Mouse (Mus musculus): ENCODE measurements at regions not wholly inside any gene's neighbourhood (a gene's known extent, or its start where the extent isn't known, plus 50 kb on each side); places are given as distances from the start of the nearest gene placed in this dataset.

DNA sequence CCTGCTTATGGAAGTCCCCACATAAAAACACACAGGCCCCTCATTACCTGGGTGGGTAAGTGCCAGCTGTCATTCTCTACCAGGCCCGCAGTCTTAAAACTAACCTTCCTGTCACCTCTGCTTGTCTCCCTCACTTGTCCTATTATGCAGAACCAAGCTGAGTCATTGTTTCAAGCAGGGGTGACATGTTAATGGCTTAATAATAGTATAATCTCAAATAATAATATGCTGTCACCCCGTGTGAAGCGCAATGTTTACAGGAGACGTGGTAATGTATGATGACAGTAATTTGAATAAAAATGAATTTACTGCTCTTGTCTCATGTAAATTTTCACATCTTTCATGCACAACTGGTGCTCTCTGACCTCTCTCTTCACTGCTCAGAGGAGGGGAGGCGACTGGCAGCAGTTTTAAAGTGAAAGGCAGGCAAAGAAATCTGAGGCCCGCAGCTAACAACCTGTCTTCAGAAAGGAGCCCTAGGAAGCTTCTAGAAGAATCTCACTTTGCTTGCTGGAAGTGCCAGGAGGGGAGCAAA, 357.2 kb upstream of the Mki67 start:
- ATAC-seq (replicated peaks; ENCODE audit: low read depth, poor library complexity, severe bottlenecking) = no peak

DNA sequence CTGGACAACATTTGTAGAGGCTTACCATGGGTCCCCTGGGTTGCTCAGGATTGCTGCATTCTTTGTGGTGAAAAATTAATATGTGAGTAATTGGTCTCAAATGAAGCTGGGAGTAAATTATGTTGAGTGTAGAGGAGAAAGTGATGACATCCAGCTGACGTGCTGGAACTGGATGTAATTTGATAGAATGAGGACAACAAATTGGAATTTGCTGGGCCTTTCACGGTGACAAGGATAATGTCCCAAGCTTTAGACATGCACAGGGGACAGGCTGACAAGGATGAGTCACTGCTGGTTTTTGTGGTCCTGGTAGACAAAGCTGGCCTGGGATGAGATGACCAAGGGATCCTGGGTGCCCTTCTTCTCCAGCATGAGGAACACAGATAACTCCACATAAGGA, 357.9 kb upstream of the Mki67 start:
- no peak for ATAC-seq (replicated peaks; ENCODE audit: low read depth, poor library complexity, severe bottlenecking)

DNA sequence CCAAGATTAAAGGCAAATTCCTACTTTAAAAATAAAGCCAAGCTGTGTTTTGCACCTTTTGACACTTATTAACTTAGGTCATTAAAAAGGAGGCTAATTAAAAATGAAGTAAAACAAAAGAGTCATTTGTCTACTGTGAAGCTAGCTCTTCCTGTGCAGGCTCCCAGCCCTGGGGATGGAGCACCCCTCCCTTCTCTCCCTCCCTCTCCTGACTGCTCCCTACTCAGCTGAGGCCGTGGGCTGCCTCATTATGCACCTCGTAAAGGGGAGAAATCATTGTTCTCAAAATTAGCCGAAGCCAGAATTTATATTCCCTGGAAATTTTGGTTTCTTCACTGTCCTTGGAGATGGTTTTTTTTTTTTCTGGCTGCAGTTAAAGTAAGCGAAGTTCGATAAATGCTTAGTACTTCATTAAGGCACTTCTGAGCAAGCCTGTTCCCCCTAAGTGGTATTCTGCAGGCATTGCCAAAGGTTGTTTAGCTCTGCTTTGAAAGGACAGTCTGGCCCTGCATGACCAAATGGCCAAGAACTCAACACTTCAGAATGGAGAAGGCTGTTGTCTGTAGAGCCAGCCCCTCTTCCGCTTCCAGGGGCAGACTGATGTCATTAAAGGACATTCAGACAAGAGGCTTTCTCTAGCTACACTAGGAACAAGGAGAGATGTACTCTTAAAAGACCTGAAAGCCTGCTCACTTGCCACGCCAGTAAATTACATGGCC, 365.5 kb upstream of the Mki67 start:
- ATAC-seq (replicated peaks; ENCODE audit: low read depth, poor library complexity, severe bottlenecking) = no peak

DNA sequence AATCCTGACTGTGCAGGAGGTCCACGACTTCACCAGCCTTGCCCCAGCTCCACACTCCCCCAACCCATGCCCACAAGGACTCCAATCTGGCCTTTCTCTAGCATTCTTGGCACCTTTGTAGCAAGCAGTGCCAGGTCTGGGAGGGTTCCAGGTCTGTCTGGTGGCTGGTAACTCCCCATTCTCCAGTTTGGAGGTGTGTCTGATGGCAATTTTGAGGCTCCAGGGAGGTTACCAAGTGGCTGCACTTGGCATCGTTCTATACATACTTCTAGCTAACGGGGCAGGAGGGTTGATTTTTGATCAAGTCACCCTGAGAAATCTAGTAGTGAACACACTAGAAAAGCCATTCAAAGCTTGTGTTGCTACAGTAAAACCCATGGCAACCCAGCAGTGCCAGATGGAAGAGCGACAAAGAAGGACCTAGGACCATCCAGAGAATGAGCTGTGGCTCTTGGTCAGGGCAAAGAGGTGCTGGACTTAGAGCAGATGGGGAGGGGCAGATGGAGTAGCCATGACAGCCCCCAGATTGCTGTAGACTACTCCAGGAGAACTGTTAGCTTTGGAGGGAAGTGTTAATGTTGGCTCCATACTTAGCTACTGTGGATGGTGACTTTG, 366.2 kb upstream of the Mki67 start:
- ATAC-seq (replicated peaks; ENCODE audit: low read depth, poor library complexity, severe bottlenecking) = no peak

DNA sequence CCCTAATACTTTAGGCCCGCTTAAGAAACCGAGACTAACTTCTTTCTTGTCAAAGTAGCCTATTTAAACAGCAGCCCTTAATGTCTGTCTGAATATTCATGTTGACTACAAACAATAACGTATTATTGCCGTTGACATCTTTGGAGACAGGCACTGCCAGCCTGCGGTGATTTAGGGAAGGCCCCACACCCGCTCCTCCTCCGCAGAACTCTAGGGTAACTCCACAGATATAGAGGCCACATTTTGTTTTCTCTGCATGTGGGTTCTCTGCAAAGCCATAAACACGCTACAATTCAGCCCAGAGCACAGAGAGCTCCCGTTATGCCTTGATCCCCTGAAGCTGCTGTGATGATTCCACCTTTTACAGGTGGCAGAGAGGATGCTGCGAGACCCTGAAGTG, 366.8 kb upstream of the Mki67 start:
- no peak for ATAC-seq (replicated peaks; ENCODE audit: low read depth, poor library complexity, severe bottlenecking)

DNA sequence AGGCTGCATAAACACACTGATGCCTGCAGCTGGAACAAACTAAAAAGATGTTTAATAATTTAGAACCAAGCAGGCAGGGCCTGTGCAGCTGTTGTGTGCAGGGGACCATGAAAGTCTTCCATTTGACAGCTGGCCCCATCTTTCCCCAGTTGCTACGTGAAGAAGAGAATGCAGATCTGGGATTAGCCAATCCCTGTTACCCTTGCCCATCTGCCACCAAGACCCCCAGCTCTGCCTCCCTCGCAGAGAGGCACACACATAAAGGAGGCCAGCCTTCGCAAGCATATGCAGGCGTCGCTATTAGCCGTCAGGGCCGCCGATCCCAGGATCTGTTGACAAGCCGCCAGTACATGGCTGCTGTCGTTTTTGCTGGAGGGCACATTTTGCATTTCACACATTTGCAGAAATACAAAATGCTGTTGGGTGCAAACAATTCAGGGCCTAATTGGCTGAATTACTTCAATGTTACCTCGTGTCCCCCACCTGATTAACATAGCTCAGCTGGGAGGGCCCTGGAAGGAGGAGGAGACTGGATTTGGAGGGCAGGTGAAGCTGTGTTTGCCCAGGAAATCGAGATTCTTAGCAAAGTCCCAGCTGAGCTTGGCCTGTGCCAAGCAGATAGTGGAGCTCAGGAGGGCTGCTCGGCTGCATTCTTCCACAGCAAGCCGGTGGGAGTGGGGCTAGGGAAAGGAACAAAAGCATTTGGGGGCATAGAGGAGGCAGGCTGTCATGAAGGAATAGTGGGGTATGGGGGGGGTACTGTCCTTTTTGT, 367.6 kb upstream of the Mki67 start:
- no peak for ATAC-seq (replicated peaks; ENCODE audit: low read depth, poor library complexity, severe bottlenecking)

DNA sequence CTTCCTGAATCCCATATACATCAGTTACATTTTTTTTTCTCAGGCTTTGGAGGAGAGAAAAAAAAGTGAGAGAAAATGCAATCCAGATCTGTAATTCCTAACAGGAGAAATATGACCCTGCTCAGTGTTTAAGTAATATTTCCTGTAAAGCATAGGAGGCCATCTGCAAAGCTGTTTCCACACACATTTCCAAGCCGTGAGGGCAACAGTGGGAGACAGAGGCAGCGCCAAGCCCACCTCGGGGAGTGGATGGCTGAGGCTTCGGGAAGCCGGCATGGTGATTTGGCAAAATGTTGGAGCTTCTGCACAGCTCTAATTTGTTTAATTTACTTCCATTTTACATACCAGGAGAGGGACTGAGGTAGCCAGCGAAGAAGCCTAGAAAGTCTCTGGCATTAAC, 372.6 kb upstream of the Mki67 start:
- no peak for ATAC-seq (replicated peaks; ENCODE audit: low read depth, poor library complexity, severe bottlenecking)

DNA sequence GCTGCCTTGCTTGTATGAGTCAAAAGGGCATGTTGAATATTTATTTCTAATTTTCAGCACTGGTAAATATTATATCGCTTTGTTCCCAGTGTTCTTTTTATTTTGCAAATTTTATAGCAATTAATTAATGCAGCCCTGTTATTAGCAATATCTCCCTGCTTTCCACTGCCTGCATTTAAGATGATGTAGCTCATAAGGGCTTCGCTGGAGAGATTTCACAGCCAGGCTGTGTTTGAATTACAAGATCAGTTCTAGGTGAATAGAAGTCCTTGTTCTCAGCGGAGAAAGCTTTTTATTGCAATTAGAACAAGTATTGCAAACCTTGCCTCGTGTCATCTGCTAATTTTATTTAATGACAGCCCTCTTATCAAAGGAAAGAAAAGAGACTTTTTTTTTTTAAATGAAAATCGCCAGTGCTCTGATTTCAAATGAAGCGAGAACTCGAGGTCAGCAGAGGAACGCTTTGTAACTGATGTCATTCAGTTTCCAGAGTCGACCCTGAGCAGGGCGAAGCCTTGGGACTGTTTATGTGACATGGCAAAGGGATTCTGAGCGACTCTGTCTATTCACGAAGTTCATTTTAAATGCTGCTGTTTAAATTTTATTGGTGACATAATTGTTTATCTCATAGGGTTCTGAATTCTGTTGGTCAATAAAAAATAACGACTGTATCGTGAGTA, 378.7 kb upstream of the Mki67 start:
- no peak for ATAC-seq (replicated peaks; ENCODE audit: low read depth, poor library complexity, severe bottlenecking)

DNA sequence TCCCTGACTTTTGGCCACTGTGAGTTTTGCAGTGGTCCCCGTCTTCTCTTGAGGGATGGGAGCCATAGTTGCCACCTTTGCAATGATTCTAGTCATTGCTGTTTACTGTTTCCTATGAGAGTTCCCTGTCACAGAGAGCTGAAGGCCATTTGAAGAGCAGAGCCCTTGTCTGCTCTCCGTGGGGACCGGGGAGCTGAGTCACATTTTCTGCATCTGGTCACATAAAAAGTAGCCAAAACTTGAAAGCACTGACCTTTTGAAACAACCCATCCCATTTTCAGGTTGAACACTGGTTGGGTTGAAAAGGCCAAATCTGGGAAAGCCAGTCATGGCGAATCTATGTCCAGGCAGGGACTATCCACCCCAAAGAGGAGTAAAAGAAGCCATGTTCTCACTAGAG, 387.9 kb upstream of the Mki67 start:
- ATAC-seq (replicated peaks; ENCODE audit: low read depth, poor library complexity, severe bottlenecking) = no peak

DNA sequence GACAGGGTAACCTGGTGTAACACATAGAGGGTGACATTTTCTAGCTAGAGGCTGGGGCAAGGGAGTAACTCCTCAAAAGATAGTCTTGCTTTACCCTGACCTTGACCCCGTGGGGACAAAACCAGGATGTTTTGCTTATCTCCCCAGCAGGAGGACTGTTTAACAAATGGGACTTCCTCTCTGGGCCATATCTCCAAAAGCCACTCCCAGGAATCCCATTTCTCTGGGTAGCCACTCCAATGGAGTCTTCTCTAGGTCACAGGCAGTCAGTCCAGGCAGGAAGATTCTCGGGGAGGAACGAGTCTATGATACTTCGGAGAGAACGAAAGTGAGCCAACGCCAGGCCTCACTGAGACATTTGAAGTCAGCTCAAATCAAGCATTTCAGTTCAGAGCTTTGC, 396.0 kb upstream of the Mki67 start:
- ATAC-seq (replicated peaks; ENCODE audit: low read depth, poor library complexity, severe bottlenecking) = no peak

DNA sequence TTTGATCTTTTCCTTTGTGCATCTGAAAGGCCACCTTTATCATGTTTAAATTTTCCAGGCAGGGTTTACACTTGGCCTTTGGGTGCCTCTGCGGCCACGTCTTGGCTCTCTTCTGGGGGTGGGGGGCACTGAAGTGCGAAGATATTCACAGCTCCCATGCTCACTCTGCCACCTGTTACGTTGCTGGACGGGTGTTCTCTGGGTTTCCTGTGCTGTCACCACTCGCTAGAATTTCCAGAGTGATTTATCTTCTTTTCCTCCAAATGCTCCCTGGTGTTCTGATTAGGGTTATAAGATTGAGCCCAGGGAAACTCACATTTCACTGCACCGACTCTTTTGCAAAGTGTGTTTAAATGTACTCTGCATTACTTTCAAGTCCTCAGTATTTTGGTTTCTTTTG, 404.8 kb upstream of the Mki67 start:
- no peak for ATAC-seq (replicated peaks; ENCODE audit: low read depth, poor library complexity, severe bottlenecking)

DNA sequence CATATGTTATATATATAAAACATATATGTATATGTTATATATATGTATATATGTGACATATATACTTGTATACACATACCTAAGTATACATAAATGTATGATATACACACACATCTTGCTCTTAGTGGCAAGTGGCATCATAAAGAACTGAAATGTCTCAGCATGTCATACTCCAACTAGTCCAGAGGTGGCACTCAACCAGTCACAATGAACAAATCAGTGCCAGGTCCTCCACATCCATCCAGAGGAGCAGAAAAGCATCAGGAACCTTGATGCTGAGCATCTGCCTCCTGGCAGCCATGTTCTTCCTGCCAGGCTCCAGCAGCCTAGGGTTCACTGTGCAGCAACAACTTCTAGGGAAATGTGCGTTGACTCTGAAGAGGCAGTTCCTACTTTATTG, 405.2 kb upstream of the Mki67 start:
- no peak for ATAC-seq (replicated peaks; ENCODE audit: low read depth, poor library complexity, severe bottlenecking)

DNA sequence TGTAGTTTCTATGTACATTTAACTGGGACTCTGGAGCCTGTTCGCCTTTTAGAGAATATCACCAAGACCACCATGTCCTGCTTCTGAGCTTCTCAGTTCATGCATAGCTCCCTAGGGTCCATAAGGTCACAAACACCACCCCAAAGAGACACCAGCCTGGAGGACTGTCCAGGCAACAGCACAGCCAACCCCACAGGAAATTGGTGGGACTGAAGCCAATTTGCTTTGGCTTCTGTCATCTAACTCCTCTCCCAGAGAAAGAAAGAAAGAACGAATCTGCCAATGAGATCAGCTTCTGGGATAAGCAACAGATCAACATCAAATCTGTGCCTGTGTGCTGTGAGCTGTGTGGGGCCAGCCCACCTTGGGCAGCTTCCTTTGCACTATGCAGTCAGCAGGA, 408.6 kb upstream of the Mki67 start:
- ATAC-seq (replicated peaks; ENCODE audit: low read depth, poor library complexity, severe bottlenecking) = no peak

DNA sequence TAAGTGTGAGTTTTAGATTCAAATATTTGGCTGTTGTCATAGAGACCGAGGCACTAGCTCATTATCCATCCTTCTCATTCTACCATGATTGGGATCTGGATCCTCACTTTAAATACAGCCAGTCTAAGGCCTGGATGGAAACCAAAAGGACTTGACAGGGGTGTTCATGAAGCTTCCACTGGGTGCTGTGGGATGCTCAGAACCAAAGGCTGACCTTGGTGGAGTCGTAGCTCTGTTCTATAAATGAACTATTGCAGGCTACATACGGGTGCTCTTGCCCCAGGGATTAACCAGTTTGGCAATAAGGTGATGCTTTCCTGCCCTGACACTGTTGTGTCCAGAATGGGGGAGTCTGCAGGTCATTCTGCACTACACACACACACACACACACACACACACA, 410.2 kb upstream of the Mki67 start:
- ATAC-seq (replicated peaks; ENCODE audit: low read depth, poor library complexity, severe bottlenecking) = no peak

DNA sequence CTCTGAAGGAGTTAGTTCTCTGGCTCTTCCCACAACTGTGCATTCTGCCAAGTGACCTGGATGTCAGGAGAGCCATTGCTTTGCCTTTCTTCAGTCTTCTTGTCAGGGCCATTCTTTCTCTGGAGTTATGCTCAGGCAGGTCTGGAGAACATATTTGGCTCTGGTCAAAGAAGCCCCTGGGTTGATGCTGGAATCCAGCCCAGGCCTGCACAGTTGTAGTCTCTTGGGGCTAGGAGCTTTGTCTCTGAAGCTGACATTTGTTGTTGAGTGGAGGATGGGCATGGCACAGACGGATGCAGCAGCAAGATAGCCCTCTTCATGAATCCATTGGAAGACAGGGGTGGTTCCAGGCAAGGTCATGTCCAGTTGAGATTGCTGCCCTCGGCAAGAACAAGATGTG, 411.4 kb upstream of the Mki67 start:
- no peak for ATAC-seq (replicated peaks; ENCODE audit: low read depth, poor library complexity, severe bottlenecking)

DNA sequence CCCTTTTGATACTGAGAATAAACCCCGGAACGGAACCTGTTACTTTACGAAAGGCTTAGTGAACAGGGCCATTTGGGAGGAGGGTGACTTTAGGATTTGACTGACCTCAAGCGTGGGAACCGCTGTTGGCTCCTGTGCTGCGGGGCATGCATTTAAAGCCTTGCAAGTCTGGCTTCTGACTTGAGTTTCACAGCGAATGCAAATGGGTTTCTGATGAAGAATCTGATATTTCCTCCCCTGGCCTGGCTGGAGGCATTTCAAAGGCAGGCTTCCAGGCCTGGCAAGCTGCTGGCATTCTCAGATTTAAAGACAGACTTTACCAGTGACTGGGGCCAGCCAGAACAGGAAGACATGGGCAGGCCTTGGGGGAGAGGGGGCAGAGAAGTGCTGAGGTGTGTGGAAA, 413.6 kb upstream of the Mki67 start:
- no peak for ATAC-seq (replicated peaks; ENCODE audit: low read depth, poor library complexity, severe bottlenecking)

DNA sequence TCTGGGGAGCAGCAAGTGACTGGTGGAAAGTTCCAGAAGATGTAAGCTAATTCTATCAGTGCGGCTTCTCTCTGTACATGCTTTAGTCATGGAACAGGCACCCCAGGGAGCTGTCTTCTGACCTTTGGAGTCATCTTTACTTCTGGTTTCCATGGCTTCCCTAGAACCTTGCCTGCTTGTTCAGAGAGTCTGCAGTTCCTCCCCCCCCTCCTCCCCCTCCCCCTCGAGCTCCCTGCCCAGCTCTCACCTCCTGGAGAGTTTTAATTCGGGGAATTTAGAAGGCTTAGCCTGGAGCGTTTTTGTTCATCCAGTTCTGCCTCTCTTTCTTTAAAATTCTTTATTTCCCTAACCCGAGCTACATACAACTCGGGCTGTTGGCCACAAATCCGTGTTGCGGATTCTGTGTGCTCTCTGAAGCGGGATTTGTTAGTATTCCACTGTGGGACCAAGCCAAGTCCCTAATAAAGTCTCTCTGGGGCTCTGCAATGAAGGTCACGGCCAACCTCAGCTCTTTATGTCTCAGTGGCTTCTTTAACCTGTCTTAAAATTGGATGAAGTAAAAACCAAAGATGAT, 414.6 kb upstream of the Mki67 start:
- no peak for ATAC-seq (replicated peaks; ENCODE audit: low read depth, poor library complexity, severe bottlenecking)

DNA sequence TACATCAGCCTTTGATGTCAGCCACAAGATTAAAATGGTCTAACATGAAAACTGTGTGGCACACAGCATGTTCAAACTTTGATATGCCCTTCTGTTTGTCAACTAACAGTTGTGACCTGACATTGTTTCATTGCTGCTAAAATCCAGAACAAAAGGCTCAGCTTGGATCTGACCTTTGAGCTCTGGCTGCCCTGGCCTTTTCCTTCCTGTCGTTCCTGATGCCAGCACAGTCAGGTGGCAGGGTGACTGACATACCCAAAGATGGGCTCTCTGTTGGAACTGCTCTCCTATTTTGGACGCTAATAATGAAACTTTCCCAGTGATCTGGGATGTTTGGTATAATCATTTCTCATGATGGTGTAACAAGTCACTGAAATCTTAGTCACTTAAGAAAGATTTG, 416.8 kb upstream of the Mki67 start:
- ATAC-seq (replicated peaks; ENCODE audit: low read depth, poor library complexity, severe bottlenecking) = no peak

DNA sequence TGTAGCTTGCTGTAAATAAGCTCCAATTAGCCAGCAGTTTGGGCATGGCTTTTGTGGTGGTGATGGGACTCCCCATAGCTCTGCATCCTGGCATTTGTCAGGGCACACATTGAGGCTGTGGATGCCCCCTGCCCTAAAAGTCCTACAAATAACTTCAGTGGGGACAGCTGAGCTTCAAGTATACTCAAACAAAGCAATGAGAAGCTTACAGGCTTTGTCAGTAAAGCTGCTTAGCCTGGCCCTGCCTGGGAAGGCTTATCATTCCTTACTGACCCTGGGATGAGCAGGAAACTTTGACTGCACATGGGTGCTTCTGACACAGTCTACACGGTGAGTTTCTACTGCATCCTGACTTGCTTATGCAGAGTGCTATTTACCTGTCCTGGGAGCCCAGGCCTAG, 420.5 kb upstream of the Mki67 start:
- no peak for ATAC-seq (replicated peaks; ENCODE audit: low read depth, poor library complexity, severe bottlenecking)

DNA sequence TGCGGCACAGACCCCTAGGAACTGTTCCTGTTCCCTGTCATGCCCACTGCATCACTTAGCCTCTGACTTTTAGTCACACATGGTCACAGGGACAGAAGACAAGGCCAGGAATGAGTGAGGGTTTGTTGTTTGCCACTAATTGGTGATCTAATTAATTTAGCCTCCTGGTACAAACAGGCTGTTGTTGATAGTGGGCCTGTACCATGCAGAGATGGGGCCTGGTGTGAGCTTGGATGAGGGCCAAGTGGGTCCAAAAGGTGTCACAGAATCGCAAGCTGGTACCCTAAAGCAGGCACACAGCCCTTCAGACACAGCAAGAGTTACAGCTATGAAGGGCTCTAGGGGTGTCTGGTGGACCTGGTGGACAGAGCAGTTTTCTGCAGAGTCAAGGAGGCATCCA, 421.2 kb upstream of the Mki67 start:
- ATAC-seq (replicated peaks; ENCODE audit: low read depth, poor library complexity, severe bottlenecking) = no peak
